Mouse (Mus musculus) inflammation-experienced regulatory T-cells, adult 6 months (primary cell): ENCODE measurements at regions not wholly inside any gene's neighbourhood (a gene's known extent, or its start where the extent isn't known, plus 50 kb on each side); places are given as distances from the start of the nearest gene placed in this dataset.

Source experiments
- ATAC-seq: one replicate; pipeline ENCODE4 v1.8.0; 2017

DNA sequence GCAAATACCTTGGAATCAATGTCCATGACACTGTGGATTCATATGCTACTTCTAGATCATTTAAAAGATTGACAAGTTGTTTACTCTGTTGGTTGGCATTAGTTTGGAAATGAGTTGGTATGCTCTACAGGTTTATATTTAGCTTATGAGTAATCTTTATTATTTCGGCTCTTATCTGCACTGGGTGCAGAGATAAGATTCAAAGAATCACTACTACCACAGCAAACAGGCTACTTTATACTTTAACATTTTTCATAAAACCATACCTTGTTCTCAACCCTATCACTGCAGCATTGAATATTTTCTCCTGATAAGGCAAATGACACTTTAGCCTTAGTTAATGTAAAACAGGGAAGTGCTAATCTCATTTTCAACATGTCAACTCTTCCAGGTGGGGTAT is 153.7 kb upstream of the Tmem161b start:
- ATAC-seq, result no peak
